Mouse (Mus musculus): ENCODE data around the gene Cct5.

GRCm38 (mm10) chr15:31628180-31628579 is 26.6 kb upstream of the Cct5 start:
- no peak for TF ChIP-seq CTCF (IDR thresholded peaks at IDR 0.05)
- no peak for TF ChIP-seq EP300 (IDR thresholded peaks at IDR 0.05)
